Mouse (Mus musculus): ENCODE results near the gene Anapc4. TPM values are rescaled to one million over a fixed set of nuclear protein-coding genes. Genes with fewer than 3 reads are reported as not detected.

Anapc4 gene
- polyA plus RNA-seq, 1 experiment = 74.7 TPM

DNA sequence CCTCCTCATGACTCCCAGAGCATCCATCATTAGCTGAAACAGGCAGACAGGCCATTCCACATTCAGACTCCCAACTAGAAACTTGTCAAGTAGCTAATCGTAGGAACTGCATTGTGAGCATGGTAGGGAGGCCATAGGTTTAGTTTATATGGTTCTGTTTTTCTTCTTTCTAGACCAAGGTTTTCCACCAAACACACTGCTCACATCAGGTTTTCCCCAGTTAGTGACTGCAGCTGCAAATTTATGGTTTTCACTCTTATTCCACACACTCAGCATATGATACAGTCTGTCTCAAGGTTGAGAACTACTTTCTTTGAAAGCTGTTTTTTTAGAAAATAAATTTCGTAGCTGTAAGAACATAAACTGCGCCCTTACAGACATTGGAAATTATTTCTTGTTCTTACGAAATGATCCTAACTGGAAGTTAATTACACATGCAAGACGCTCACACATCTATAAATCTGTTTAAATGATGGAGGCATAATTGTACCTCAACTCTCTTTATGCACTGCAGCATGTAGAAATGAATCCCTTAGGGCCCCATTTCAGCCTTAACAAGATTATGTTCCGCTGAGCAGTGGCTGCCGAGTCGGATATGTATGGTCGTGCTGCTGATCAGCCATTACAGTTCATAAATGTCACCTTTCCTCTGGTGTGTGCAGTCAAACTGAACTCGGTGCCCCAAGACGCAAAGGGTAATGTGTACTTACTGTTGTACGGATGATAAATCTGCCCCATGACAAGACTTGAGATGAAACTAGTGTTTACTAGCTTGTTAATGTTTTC is 35.3 kb downstream of the Anapc4 start:
- no peak for DNase-seq (ENCODE audit: low spot score)

DNA sequence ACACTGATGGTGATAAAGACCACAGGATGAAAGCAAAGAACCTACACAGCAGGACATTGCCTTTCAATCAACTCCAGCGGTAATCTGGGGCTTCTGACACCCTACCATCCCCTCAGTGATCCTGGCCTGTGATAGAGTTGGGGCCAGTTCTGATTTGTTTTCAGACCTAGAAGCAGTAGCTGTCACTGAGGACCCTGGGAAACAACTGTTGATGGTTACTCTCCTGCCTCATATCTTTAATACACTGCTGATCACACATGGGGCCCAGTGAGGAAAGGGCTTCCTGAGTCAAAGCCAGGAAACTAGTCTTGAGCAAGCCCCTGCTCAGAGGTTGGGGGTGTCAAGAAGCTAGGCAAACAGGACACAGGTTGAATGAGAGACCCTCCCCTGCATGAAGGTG is 37.6 kb downstream of the Anapc4 start:
- DNase-seq (ENCODE audit: low spot score) = no peak

DNA sequence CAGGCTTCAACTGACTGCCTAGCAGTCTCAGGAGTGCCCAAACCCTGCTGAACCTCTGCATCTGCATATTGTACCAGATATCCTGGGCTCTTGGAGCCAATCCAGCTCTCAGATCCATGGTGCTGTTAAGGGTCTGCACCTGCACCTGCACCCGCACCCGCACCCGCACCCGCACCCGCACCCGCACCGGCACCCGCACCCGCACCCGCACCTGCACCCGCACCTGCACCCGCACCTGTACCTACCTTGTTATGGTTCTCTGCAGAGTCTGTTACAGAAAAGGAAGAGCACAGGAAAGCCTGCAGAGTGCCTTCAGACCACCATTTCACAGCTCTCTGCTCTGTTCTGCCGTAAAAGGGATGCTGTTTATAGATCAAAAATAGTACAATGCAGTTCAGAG is 38.2 kb downstream of the Anapc4 start:
- DNase-seq (ENCODE audit: low spot score) = no peak

DNA sequence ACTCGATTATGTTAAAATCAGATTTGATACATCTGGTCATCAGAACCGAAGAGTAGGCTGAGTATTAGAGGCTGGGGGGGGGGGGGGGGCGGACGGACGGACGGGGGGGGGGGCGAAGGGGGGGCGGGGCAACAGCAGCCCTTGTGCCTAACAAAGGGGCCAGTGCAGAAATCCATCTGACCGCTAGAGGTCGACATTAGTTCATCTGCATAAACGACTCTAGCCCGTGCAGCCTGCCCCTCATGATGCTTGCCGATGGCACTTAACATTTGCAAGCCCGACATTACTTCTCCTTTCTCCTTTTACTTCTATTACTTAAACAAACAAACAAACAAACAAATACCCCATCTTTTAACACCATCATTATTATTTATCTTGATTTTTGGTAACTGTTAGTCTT is 45.0 kb downstream of the Anapc4 start:
- DNase-seq (ENCODE audit: low spot score) = no peak

DNA sequence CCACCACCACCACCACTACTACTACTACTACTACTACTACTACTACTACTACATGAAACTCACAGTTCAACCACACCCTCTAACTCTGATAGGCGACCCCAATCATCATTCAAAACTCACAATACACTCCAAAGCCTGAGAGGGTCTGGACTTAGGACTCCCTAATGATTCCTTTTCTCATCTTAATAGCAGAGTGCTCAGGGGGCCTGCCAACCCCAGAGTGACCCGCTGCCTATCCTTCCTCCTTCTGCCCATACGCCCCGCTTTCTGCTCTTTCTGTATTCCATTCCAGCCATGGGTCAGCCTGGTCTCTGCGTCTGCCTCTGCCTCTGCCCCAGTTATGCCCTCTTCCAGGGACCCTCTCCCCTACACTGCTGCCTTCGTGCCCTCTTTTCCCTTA is 46.1 kb downstream of the Anapc4 start:
- no peak for DNase-seq (ENCODE audit: low spot score)

DNA sequence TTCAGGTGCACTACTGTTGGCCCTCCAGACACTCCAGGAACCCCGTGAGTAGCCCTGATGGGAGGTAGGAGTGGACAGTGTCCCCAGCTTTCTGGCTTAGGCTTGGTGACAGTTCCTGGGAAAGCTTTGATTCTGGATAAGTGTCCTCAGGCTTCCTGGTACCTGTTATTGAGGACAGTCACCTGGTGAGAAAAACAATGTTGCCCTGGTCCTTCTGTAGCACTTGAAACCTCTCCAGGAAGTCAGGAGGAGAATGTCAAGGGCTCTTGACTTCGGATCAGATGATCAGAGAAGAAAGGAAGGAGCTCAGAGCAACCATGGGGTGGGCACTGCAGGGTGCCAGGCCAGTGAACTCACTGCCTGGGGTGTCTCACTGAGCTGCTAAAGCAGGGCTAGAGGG is 48.6 kb downstream of the Anapc4 start:
- DNase-seq (ENCODE audit: low spot score) = no peak

DNA sequence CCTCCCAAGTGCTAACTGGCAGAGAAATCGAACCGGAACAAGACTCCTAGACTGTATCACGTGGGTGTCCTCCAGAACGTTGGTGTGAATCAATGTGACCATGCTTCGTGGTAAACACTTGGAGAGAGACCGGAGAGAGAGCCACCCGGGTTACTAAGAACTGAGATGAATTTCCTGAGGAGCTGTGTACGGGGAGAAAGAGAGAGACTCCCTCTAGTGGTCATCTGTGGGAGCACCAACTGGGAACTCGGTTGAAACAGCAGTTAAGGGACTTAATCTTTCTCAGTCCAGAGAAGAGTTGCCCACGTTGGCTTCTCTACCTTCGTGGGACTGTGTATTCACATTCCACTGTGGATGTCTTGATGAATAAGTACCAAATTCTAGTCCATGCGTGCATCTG is 53.3 kb downstream of the Anapc4 start:
- no peak for DNase-seq (ENCODE audit: low spot score)

DNA sequence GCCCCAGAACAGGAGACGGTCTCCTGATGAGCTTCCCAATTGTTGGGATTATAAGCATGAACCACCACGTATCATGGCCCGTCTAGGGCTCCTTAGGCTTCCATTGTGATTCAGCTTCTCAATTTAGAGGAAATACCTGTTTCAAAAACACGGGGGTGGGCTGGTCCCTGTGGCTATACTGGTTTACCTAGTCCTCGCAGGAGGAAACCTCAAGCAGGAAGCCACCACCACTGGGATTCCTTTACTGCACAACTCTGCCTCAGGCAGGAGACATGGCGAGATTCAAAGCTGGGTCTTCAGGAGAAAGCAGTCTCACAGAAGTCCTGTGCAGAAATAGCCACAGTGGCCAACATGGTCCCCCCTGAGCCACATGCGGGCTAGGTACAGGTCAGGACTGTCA is 56.1 kb downstream of the Anapc4 start:
- no peak for DNase-seq (ENCODE audit: low spot score)

DNA sequence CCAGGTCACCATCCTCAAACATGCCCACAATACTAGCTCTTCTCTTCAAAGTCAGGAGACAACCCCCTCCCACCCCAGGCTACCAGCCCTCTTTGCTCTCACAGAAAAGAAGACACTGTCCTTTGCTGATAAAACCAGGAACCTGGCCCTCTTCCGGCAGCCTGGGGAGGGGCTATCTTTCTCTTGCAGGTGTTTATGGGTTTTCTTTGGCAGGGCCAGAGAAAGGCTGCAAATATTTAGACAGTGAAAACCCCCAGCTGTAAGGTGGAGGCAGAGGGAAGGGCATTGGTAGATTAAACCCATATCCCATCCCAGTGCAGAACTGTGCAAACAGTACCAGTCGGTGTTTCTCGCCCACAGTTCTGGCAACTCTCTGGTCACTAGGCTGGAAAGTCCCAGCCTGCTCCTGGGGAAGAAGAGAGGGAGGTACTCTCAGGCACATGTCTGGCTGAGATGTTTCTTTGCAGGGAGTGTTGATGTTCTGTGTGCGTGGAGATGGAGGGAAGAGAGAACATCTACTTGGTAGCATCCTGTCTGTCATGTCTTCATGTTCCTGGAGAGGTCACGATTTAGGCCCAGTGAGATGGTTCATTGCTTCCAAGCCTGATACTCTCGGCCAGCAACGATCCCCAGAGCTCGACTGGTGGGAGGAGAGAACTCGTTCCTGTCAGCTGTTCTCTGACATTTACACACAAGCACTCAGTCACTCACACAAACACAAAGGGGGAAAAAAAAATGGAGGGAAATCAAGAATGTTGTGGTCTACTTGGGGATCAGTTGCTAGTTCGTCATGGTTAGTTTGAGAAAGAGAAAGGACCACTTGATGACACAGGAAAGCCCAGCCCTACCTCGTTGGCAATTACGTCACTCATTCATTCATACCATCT is 58.4 kb downstream of the Anapc4 start:
- no peak for DNase-seq (ENCODE audit: low spot score)

DNA sequence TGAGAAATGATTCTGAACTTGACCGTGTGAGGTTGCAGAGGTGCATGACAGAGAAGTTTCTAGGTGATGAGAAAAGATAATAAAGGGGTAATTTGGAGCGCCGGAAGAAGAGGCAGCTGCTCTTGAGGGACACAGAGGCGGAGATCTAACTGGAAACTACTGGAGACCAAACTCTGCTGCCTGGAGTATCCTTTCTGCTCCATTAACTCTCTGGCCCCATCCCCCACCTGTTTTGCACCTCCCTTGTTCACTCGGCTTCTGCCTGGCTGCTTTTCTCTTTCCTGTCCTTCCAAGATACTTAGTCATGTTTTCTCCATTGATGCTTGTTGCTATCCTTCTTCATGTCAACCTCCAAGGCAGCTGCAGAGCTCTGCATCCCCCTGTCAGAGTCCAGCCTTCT is 60.1 kb downstream of the Anapc4 start:
- no peak for DNase-seq (ENCODE audit: low spot score)

DNA sequence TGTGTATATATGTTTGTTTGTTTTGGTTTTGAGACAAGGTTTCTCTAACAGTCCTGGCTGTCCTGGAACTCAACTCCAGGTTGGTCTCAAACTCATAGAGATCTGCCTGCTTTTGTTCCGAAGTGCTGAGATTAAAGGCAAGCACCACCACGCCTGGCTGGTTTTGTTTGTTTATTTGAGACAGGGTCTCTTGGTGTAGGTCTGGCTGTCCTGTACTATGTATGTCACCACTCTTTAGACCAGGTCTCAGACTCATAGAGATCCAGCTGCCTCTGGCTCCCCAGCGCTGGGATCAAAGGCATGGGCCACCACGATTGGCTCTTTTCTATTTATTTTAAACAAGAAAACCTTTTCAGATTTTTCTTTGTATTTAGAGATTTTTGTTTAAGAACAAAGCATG is 70.4 kb downstream of the Anapc4 start:
- DNase-seq (ENCODE audit: low spot score) = no peak

DNA sequence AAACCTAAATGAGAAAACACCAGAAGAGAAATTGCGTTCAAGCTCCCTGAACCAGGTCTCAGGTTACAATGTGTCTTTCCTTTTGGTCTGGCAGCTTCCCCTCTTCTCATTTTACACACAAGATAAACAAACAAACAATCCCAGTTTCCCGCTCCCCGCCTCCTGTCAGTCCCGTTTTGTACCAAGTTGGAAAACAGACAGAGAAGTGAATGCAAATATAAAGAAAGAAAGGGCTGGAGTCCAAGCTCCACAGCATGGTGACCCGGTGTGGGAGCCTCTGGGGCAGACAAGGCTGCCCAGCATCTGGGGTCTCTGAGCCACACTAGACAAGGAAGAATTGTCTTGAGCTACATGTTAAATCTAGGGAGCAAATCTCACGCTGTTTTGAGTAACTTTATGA is 70.9 kb downstream of the Anapc4 start:
- no peak for DNase-seq (ENCODE audit: low spot score)

DNA sequence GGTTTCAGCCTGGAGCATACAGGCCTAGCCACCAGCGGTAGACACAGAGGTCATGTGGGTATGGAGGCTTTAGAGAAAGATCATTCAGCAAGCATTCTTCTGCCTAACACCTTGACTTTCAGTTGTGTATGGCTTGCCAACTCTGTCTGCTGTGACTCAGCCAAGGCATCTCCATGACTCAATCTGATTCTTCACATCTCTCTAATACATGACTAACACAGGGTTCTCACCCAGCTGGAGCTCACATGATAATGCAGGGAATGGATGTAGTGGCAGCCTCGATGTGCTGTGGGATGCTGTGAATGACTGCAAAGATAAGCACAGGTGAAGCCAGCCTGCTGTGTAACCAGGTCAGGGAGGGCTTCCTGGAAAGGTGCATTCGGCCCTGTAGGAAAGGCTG is 74.4 kb downstream of the Anapc4 start:
- DNase-seq (ENCODE audit: low spot score) = no peak

DNA sequence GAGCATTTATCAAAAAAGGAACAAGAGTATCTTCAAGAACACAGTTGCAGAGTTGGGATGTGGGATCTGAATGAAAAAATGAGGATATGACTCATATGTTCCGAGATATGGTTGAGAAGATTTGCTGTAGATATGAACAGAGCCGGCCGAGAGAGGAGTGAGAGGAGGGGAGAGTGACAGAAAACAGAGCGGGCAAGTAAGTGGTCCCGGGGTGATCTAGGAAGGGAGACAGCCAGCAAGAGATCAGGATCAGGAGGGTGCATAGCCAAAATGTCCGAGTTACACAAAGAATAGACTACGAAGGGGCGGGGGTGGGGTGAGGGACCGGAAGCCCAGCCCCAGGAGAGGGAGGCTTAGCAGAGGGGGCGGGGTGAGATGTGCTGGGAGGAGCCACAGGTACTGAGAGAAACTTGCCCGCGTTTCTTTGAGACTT is 76.4 kb downstream of the Anapc4 start:
- DNase-seq (ENCODE audit: low spot score) = peak; percentile 29

DNA sequence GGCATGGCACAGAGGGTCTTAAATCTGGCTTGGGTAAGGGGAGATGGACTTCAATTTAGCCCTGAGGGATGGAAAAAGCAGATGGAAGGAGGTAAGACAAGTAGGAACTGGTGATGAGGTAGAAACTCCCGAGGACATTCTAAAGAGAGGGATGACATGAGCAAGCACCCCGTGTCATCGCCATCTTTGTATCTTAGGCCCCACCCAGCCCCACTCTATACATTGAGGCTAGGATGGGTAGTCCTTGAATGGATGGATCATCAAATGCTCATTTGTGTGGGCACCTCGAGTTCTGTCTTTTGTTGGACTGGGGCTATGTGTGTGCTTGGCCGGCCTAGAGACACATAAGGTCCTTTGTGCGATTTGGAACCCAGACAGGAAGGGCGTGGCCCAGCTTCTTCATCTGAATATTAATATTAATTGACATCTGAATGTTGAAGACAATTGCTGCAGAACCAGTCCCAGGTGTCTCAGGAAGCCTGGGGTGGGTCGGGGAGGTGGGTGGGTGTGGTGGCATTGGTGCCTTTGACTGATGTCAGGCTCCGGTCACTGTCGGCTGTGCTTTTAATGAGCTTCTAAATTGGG is 77.6 kb downstream of the Anapc4 start:
- DNase-seq (ENCODE audit: low spot score) = no peak

DNA sequence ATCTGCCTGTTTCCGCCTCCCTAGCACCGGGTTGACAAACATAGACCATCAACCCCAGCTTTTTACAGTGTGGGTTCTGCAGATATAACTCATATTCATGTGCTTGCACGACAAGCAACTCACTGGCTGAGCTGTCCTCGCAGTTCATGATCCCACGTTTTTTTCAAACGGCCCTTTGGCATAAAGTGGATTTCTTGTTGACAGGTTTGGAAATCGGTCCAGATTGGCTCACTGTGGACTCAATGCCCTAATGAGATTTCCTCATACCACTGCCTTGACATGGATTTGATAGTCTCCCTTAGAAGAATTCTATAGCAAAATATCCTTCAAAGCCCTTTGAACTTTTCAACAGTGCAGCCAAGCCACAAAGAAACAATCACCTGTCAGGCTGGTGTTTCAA is 79.9 kb downstream of the Anapc4 start:
- no peak for DNase-seq (ENCODE audit: low spot score)

DNA sequence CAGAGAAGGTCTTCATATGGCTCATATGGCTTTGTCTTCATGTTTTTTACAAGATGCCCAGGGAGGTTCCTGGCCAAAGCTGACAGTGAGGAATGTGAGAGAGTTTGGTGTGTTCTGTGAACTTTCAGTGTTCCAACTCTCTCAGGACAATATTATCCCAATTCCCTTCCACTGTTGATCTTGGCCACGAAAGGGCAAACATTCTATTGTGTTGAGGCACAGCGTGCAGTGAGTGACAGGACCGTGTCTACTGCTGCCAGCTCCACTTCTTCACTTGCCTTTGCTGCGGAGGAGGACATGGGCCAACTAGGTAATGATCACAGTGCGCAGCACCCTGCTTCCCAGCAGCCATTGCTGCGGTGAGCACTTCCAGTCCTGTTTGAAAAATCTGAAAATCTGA is 82.4 kb downstream of the Anapc4 start:
- DNase-seq (ENCODE audit: low spot score) = no peak

Other genes with a start within 250 kb of the Anapc4 start
- 10.3 and 11.3 TPM in 2 replicates for gene Sepsecs, start 164.3 kb upstream of the Anapc4 start, polyA plus RNA-seq (2012; rRNA removed)
- gene Pi4k2b, start 92.4 kb upstream of the Anapc4 start, polyA plus RNA-seq (2012; rRNA removed) = 10.2 and 12.2 TPM in 2 replicates
- 11.9 and 12.9 TPM in 2 replicates for gene Zcchc4, start 58.6 kb upstream of the Anapc4 start, polyA plus RNA-seq (2012; rRNA removed)
- 0.03 TPM in 1 of 2 replicates, not detected in the other for gene Slc34a2, start 204.1 kb downstream of the Anapc4 start, polyA plus RNA-seq (2012; rRNA removed)

Data from urinary bladder, adult 2 months (tissue).